Mouse (Mus musculus) adrenal gland, postnatal 10 days (tissue): ENCODE data around the gene Wdr66. TPM values are rescaled to one million over a fixed set of nuclear protein-coding genes. Genes with fewer than 3 reads are reported as not detected.
"Not testable (repeated sequence)": the region's sequence is repeated elsewhere in the genome, so short reads cannot be mapped to it uniquely, and the experiment has no call there.

ENCODE experiments used
- DNase-seq: peaks from one replicate; pipeline ENCODE4 v3.0.0; 2021; ENCODE audit warnings: mixed read lengths
- long read RNA-seq, 2 experiments: library from polyadenylated mRNA; stranded (forward); transcript quantifications; one replicate each; pipeline ENCODE4 v2.0.0; 2021
- total RNA-seq, 2 experiments: library from RNA; stranded (reverse); gene quantifications; 2 replicates each; pipeline ENCODE4 v1.2.3; 2021

Wdr66 gene
- under 1 TPM; 0.39 to 0.73 TPM for total RNA-seq
- long read RNA-seq, experiment 1, partial matches to known transcripts: 0 of 1 reads
- long read RNA-seq, experiment 1, other reads (novel, unspliced or antisense): 1 of 1 reads
- long read RNA-seq, experiment 2: 0 reads

GRCm38 (mm10) chr5:123251834-123252233 lies at the start of gene Wdr66:
TSS of gene Wdr66 (plus strand) at chr5:123252102.
- DNase-seq: peak; percentile 90

- DNase-seq: not testable (repeated sequence)
Observed at GRCm38 (mm10) chr5:123202771-123203170, 49.1 kb upstream of the Wdr66 start.

- DNase-seq: not testable (repeated sequence)
Observed at GRCm38 (mm10) chr5:123203591-123203990, 48.3 kb upstream of the Wdr66 start.

GRCm38 (mm10) chr5:123222346-123223050 lies 29.4 kb upstream of the Wdr66 start:
- DNase-seq: not testable (repeated sequence)

GRCm38 (mm10) chr5:123223051-123223410 lies 28.9 kb upstream of the Wdr66 start:
- DNase-seq: no peak

GRCm38 (mm10) chr5:123223861-123224260 lies 28.0 kb upstream of the Wdr66 start:
- DNase-seq: not testable (repeated sequence)

GRCm38 (mm10) chr5:123226851-123227250 lies 25.1 kb upstream of the Wdr66 start:
- DNase-seq: no peak

GRCm38 (mm10) chr5:123227762-123228523 lies 24.0 kb upstream of the Wdr66 start:
- DNase-seq: peak; percentile 97

- no peak for DNase-seq
Observed at GRCm38 (mm10) chr5:123228524-123228922, 23.4 kb upstream of the Wdr66 start.

GRCm38 (mm10) chr5:123229296-123229695 lies 22.6 kb upstream of the Wdr66 start:
- peak; percentile 32 for DNase-seq

- no peak for DNase-seq
Observed at GRCm38 (mm10) chr5:123232180-123232579, 19.7 kb upstream of the Wdr66 start.

GRCm38 (mm10) chr5:123235731-123236130 lies 16.2 kb upstream of the Wdr66 start:
- DNase-seq: peak; percentile 53

- DNase-seq: no peak
Observed at GRCm38 (mm10) chr5:123236426-123236825, 15.5 kb upstream of the Wdr66 start.

GRCm38 (mm10) chr5:123239501-123239900 lies 12.4 kb upstream of the Wdr66 start:
- DNase-seq: peak; percentile 43

GRCm38 (mm10) chr5:123245518-123245917 lies 6.4 kb upstream of the Wdr66 start:
- DNase-seq: peak; percentile 68

GRCm38 (mm10) chr5:123251390-123251789 lies 512 bp upstream of the Wdr66 start:
- no peak for DNase-seq

GRCm38 (mm10) chr5:123256841-123257755 lies 5.2 kb downstream of the Wdr66 start:
- DNase-seq: no peak

GRCm38 (mm10) chr5:123258990-123259389 lies 7.1 kb downstream of the Wdr66 start:
- peak; percentile 76 for DNase-seq

GRCm38 (mm10) chr5:123260698-123261097 lies 8.8 kb downstream of the Wdr66 start:
- DNase-seq: no peak

- DNase-seq: no peak
Observed at GRCm38 (mm10) chr5:123266909-123267308, 15.0 kb downstream of the Wdr66 start.

GRCm38 (mm10) chr5:123268477-123269474 lies 16.9 kb downstream of the Wdr66 start:
- DNase-seq: no peak
